Mouse (Mus musculus): ENCODE data around the gene Adam1b. TPM values are rescaled to one million over a fixed set of nuclear protein-coding genes. Genes with fewer than 3 reads are reported as not detected.
A peak's percentile ranks its signal among the peaks of the same experiment; 100 is the strongest.

Adam1b gene
- total RNA-seq, 2 experiments from 2014 or later, result 0.15 TPM; not detected in 1

DNA sequence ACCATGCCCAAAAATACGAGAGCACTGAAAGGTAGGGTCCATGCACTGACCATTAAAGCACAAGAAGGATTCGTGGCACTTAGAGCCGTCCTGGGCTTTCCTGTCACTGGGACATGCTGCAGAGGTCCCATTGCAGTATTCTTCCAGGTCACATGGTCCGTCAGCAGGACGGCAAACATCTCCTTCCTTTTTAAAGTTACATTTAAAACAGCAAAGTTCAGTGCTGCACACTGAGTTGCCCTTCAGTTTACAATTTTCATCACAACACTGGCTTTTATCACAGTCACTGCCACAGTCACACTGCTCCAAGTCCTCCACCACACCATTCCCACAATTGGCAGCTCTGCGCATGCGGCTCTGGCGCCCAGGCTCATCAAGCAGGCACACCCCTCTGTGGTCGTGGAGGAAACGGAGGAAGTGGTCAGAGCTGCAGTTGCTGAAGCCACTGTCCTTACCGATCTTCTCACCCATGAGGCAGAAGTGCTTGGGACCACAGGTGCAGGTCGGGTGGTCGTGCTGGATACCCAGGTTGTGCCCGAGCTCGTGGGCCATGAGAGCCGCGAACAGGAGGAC, 1.7 kb downstream of the Adam1b start:
- peak; percentile 90 for ATAC-seq (replicated peaks; ENCODE audit: poor library complexity, severe bottlenecking)

DNA sequence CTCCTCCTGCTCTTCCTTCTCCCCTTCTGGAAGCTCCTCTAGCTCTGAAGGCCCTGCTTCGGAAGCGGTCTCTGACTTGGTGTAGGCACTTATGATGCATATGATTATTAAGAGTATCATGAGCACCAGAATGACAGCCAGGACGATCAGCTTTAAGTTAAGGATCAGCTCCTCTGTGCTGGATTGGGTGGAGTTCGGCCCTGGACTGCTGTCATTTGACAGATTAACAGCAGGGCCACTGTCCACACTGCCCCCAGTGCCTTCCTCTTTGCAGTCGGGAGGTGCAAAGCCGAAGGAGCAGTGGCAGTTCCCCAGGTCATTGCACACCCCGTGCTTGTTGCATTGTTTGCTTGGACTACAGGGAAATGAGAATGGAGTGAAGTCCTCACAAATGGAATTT, 2.5 kb downstream of the Adam1b start:
- ATAC-seq (replicated peaks; ENCODE audit: poor library complexity, severe bottlenecking), result peak; percentile 70

DNA sequence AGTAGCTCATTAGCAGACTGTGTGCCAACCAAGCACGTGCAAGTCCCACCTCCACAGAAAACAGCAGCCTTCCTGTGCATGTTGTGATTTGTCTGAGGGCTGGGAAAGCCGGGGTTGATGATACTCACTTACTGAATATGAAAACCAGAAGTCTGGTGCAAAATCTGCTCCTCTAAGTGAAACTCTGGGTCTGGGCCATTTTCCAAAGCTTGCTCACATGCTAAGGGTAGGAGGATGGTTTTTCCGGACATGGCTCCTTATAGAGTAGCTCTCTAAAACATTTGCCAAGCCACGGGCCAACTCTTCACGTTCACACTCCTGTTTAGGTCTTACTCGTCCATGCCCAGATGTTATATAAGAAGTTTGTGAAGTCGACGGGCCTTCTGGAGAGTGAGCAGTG, 9.9 kb downstream of the Adam1b start:
- no peak for ATAC-seq (replicated peaks; ENCODE audit: poor library complexity, severe bottlenecking)

DNA sequence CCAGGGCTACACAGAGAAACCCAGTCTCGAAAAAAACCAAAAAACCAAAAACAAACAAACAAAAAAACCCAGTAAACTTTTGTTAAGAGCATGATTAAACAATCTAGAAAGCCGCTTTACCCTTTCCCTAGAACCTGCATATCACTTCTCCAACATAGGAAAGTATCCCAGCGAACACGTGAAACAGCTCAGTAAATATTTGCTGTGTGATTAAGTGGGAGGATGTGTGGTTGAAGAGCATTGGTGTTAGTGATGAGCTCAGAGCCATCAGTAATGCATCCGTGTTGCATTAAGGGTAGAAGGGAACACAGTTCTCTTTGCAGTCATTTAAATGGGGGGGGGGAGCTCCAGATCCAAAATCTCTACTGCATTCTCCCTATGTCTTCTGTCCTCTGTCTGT, 18.4 kb downstream of the Adam1b start:
- ATAC-seq (replicated peaks; ENCODE audit: poor library complexity, severe bottlenecking), result no peak

DNA sequence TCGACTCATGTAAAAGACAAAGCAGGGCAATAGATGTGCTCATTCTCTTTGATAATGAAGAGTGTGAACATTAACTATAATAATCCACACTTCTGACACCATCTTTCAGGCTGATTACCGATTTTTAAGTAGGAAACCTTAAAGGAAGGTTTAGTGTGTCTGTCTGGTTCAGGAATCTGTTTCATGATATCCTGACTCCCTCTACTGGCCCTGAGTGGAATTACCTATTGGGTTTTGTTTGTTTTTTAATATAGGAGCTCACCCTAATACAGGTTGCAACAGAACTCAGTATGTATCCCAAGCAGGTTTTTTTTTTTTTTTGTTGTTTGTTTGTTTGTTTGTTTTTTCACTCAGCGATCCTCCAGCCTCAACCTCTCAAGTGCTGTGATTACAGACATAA, 25.6 kb downstream of the Adam1b start:
- ATAC-seq (replicated peaks; ENCODE audit: poor library complexity, severe bottlenecking), result peak; percentile 69

DNA sequence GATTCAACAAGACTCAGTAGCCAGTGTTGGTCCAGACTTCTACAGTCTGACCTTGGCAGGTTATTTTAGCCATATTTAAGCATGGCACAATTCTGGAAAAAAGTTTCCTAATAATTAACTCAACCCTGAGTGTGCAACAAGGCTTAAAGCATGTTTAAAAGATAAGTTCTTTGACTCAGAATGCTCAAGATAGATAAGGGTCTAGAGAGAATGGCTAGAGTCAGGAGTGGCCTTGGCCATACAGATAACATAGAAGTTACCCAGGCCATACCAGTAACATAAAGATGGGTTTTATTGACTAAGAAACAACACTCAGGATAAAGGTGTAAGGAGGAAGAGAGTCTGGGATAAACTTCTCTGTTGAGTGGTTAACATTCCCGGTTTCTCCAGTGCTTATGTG, 27.2 kb downstream of the Adam1b start:
- no peak for ATAC-seq (replicated peaks; ENCODE audit: poor library complexity, severe bottlenecking)

DNA sequence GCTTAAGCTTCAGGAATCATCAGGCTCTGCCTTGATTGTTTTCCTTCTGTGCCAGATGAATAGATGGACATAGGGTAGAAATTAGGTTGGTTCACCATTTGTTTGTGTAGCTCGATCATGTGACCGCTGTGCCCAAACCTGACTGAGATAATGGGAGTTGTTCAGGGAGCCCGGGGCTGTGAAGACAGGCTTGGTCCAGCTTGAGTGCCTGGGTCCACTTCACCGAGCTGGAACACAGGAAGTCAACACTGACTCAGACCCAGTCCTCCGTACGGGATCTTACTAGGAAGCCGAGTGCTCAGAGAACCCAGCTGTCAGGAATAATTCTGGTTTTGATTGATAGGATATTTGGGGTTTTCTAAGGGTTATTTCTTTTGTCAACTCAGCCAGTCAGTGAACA, 28.6 kb downstream of the Adam1b start:
- ATAC-seq (replicated peaks; ENCODE audit: poor library complexity, severe bottlenecking), result no peak

DNA sequence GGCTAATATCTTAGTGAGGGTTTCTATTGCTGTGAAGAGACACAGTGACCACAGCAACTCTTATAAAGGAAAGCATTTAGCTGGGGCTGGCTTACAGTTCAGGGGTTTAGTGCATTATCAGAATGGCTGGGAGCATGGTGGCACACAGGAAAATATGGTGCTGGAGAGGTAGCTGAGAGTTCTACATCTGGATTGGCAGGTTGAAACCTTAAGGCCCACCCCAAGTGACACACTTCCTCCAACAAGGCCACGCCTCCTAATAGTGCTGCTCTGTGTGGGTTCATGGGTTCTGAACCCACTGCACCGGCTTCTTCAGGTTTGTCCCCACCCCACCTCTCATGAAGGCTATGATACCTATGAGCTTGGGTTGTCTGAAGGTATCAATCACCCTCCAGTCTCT, 30.8 kb downstream of the Adam1b start:
- ATAC-seq (replicated peaks; ENCODE audit: poor library complexity, severe bottlenecking), result no peak

DNA sequence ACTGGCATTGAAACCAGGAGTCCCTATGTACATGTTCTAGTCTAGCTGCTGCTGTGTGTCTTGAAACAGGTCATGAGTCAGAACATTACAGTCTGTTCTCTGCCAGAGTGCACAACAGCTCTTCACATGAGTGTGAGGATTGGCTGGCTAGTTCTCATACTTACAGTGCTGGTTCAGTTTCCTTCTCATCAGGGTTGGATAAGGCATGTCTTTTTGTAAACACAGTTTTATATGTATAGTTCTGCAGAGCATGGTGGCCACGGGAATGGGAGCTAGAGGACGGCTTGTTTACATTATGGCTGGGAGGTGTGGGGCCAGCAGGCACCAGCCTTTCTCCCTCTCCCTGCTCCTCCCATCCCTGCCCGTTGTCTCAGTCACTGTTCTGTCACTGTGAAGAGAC, 33.7 kb downstream of the Adam1b start:
- no peak for ATAC-seq (replicated peaks; ENCODE audit: poor library complexity, severe bottlenecking)

DNA sequence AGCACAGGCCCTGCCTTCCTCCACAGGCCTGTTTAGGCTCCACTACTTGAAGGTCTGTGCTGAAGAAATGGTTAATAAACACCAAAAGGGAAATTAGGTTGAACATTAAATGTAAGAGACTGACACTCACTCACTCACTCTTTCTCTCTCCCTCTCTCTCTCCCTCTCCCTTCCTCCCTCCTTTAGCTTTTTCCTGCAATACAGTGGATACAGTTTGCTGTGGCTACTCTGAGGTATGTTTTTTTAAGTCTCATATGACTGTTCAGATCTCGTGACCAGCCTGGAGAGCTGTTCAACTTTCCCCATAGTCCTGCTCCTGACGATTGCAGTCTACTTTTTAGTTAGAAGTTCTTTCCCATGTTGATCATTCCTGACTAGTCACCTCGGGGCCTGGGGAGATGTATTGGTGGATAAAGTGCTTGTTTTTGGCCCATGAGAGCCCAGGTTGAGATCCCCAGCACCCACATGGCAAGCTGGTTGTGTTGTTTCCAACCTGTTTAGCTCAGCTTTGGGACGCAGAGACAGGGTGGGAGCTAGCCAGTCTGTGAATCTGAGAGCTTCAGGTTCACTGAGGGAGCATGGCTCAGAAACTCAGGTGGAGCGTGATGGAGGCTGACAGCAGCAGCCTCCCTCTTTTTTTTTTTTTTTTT, 39.5 kb downstream of the Adam1b start:
- no peak for ATAC-seq (replicated peaks; ENCODE audit: poor library complexity, severe bottlenecking)

DNA sequence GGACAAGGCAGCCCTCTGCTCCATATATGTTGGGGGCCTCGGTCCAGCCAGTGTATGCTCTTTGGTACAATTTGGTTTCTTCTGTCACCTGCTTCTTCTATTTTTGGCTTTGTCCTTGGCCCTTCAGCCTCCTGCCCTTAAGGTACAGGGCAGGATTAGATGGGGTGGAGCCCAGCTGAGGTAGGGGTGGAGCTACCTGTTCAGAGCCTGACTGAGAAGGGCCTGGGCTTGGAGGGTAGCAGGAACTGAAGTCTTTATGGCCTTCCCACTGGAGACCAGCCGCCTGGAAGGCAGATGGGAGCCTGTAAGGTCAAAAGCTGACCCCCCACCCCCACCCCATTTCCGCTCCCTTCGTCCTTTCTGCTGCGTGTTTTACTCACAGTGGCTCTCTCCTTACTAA, 40.3 kb downstream of the Adam1b start:
- no peak for ATAC-seq (replicated peaks; ENCODE audit: poor library complexity, severe bottlenecking)

DNA sequence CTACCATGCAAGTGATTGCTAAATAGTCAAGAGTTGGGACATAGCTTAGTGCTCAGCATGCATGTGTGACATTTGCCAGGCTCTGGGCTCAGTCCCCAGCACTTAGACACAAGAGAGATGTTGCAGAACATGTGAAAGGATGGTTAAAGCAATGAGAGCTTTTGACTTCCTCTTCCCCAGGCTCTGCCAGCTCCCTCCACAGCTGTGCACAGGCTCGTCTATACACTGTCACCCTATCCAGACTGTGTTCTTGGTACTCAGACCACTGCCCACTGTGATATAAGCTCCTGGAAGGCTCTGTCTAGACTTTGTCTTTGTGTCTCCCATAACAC, 41.1 kb downstream of the Adam1b start:
- peak; percentile 95 for ATAC-seq (replicated peaks; ENCODE audit: poor library complexity, severe bottlenecking)

DNA sequence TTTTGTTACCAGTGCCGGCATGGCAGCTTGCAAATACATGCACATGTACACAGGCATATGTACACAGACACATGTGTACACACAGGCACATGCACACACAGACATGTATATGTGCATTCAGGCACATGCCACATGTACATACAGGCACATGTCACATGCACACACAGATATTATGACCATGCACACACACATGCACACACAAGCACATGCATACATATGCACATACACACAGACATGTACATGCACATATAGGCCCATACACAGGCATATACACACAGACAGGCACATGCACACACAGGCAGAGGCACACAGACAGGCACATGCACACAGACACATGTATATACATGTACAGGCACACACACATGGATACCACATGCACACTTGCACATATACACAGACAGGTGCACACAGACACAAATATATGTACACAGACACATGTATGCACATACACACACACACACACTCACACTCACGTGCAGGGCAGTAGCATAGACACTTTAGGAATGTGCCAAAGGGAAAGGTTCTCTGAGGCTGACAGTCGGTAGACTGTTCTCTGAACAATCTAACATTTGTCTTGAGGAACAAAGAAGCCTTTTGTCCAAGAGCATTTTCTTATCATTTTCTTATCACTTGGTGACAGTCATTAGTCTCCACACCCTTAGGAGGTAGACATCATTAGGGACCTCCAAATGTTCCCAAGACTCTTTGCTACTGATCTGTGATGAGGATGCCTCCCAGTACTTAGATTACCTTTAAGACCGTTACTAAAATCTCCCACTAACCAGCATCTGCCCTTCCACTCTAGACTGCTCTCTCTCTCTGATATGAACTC, 41.7 kb downstream of the Adam1b start:
- ATAC-seq (replicated peaks; ENCODE audit: poor library complexity, severe bottlenecking), result no peak

DNA sequence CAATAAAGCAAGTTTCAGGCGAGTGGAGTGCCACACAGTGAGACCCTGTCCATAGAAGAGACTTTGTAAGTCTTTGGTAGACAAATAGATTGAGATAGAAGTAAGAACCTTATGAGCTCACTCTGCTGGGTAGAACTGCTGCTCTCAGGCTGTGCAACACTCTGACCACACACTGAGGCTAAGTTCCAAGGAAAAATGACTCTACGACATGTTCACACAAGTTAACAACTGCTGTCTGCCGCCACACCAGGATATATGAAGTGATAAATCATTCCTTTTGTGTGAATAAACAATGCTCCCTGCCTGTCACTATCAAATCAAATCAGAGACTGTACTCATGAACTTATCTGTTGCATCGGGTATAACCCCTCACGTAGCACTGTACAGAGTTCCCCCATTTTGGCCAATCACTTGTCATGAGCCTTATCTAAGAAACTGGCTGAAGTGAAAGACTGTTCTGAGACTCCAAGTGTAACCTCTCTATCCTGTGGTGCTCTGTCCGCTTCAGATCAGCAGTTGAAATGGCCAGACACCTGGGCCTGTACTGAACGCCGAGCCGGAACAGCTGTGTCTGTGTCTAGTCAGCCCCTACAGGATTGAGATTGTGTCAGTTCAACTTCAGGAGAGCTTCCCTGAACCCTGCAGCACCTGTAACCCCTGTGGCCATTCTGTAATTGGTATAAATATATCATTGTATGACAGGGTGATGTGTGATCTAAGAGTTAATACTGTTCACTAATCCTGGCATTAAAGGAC, 47.5 kb downstream of the Adam1b start:
- ATAC-seq (replicated peaks; ENCODE audit: poor library complexity, severe bottlenecking), result no peak

DNA sequence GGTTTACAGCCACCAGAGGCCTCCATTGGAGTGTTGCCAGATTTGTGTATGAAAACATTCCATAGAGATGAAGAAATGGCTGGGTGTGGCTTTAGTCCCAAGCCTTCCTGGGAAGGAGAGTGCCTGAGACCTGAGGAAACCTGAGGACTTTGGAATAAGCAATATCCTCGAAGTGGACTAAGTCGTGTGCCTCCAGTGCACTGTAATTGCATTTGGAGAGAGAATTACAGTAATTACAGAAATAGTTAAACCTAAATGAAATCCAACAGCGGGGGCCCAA, 48.8 kb downstream of the Adam1b start:
- ATAC-seq (replicated peaks; ENCODE audit: poor library complexity, severe bottlenecking), result no peak

DNA sequence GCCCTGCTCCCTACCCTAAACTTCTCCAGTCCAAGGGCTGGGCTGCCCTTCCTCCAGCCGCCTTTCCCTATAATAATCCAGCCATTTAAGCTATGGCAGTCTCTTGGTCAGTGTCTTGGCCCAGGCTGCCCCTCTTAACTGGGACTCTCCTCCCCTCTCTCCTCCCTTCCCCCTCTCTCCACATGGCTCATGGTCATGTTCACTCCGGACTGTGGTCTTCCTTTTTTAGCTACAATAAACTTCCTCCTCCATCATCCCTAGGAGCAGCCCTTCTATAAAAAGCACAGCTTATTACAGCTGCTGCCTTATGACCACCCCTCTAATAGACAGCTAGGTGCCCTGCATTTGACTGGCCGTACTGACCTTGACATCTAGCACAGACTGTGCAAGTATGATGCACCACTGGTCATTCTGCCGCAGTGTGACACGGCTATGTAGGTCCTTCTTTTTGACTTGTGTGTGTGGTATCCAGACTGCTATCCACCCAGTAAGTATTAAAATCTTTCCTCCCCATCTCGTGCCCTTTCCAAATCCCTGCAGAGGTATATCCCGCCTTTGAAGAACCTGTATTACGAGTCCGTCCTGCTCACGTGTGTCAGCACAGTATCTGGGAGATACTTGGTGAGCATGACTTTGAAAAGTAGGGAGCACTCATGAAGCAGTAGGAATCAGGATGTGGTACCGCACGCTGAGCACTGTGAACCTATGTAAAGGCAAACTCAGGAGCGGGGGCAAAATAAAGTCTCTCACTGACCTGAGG, 49.3 kb downstream of the Adam1b start:
- ATAC-seq (replicated peaks; ENCODE audit: poor library complexity, severe bottlenecking), result no peak

DNA sequence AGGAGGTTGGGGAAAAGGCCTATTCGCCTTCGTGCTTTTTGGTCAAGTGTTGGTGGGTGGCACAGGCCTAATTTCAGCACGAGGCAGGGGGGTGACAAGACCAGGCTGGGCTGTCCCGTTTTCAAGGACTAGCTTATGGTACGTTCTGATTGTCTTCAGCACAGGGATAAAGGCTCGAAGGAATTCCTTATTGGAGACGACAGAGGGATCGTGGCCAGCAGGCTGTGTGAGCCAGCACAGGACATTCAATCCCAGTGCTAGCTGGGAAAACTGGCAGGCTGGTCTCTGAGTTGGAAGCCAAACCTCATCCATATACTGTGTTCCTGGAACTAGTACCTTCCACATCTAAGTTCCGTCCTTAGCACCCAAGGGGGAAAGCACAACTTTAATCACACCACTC, 50.3 kb downstream of the Adam1b start:
- no peak for ATAC-seq (replicated peaks; ENCODE audit: poor library complexity, severe bottlenecking)

DNA sequence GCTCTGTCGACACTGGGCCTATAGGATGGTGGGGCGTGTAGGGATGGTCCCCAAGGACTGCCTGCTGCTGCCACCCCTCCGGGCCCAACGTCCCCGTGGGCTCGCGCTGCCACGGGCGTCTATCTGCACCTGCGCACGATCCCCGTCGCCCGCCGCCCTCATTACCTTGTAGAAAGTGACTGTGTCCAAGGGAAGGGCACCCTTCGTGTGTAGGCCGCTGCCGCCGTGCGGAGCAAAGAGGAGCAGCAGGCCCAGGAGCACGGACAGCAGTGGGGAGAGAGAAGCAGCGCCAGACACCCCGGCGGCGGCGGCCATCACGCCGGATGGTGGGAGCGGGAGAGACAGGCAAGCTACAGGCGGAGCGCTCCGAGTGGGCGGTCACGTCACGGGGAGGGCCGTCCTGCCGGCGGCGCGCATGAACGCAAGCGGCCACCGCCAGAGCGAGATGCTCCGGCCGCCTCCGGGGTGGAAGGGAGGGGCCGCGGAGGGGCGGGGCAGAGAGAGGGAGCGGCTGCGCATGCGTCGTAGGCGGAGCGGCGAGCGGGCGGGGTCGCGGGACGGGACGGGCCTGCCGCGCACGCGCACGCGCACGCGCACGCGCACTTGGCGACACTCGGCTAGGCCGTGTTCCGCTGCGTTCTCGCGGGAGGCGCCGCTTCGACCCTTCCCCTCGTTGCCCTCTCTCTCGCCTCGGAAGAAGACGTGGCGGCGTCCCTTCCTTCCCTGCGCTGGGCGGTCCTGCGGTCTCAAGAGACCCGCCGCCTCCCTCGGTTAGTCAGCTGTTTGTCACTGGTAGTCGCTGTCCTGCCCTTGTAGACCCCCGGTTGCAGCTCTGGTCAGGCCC, 51.0 kb downstream of the Adam1b start, which contains the start of gene Erp29:
Gene Erp29, minus strand, starts transcription at position 481 of the 844 bp plus-strand sequence.
- ATAC-seq (replicated peaks; ENCODE audit: poor library complexity, severe bottlenecking), result peak; percentile 77

DNA sequence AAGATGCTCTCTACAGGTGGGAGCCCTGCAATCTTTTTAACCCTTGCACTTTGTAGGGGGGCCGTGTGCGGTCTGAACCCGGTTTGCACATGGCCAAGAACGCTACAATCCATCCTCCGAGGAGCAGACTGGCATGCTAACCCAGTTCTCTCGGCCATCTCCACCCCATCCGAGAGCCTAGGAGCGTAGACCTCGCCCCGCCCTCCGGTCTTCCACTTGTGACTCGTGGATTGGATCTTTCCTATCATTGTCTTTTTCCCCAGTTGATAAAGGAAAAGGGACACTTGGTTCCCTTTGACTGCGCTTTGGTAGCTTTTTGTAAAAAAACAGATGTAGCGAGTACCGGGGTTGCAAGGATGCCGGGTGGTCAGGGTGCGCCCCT, 51.6 kb downstream of the Adam1b start, which contains the start of gene Tmem116:
Gene Tmem116, plus strand, starts transcription at position 250 of the 382 bp plus-strand sequence.
- 0 out of 2 replicates have a peak, but pooled peaks have one; percentile 7 for ATAC-seq (replicated peaks; ENCODE audit: poor library complexity, severe bottlenecking)
